Mouse (Mus musculus) lung, embryonic 14.5 days (tissue): Measurements from ENCODE around the gene Gpr3. TPM values are rescaled to one million over a fixed set of nuclear protein-coding genes. Genes with fewer than 3 reads are reported as not detected.

Source experiments
- ATAC-seq: fragments of 200-750 bp; cut with Nextera tagmentation; 2 replicates; pipeline ENCODE4 v1.8.0; 2017; ENCODE audit warnings: mild to moderate bottlenecking, moderate TSS enrichment, moderate library complexity; ENCODE audit not compliant: insufficient read depth
- DNase-seq: peaks from one replicate; pipeline ENCODE4 v3.0.0-alpha.2; 2015
- H3K27ac ChIP-seq: fragments of 300-500 bp; sonication (generic); 2 replicates; pipeline ENCODE4 v1.5.1; 2014; ENCODE audit warnings: low read depth, mild to moderate bottlenecking, moderate library complexity
- H3K27me3 ChIP-seq: fragments of 300-500 bp; sonication (generic); 2 replicates; pipeline ENCODE4 v1.6.1; 2014; ENCODE audit warnings: low read length, control low read depth; ENCODE audit not compliant: insufficient read depth
- H3K36me3 ChIP-seq: fragments of 300-500 bp; sonication (generic); 2 replicates; pipeline ENCODE4 v1.6.1; 2014; ENCODE audit warnings: control low read depth; ENCODE audit not compliant: insufficient read depth
- H3K4me1 ChIP-seq: fragments of 300-500 bp; sonication (generic); 2 replicates; pipeline ENCODE4 v1.6.1; 2014; ENCODE audit warnings: antibody characterized with exemption, control low read depth; ENCODE audit not compliant: insufficient read depth
- H3K4me2 ChIP-seq: fragments of 300-500 bp; sonication (generic); 2 replicates; pipeline ENCODE4 v1.6.1; 2014; ENCODE audit warnings: mild to moderate bottlenecking
- H3K4me3 ChIP-seq: fragments of 300-500 bp; sonication (generic); 2 replicates; pipeline ENCODE4 v1.5.1; 2014; ENCODE audit warnings: low read depth, low read length
- H3K9ac ChIP-seq: fragments of 300-500 bp; sonication (generic); 2 replicates; pipeline ENCODE4 v1.6.1; 2014
- H3K9me3 ChIP-seq: fragments of 300-500 bp; sonication (generic); 2 replicates; pipeline ENCODE4 v1.6.1; 2016; ENCODE audit warnings: low read depth, low read length, control low read depth
- CTCF ChIP-seq: IDR thresholded peaks from 2 replicates; pipeline ENCODE4 v1.5.1; 2016; ENCODE audit warnings: antibody characterized with exemption, low read depth
- WGBS: fragments of 180-500 bp; shearing (Covaris S2); extraction: QIAGEN DNeasy Blood & Tissue Kit; methylation state at CpG from one replicate; pipeline ENCODE4 v1.1.7; 2014; 5-methylcytosine and 5-hydroxymethylcytosine counted together
- polyA plus RNA-seq: library from polyadenylated mRNA; unstranded; fragments of >200 nt; fragmentation: Nextera tagmentation; extraction: Ambion mirVana; gene quantifications from 2 replicates; pipeline ENCODE4 v1.2.1, GENCODE M21; 2014

The Gpr3 gene
- polyA plus RNA-seq, 1 experiment from 2014 or later, result not detected

GRCm38 (mm10) chr4:133218745-133219144, 6.4 kb upstream of the Gpr3 start:
- DNase-seq, result no peak
- TF ChIP-seq CTCF, result no peak

GRCm38 (mm10) chr4:133217641-133218040, 5.3 kb upstream of the Gpr3 start:
- Histone ChIP-seq H3K9ac (no peak overlapping the region), H3K9me3 (no peaks in the 10 kb centered on the region), H3K4me3 (no peak overlapping the region), H3K4me1 (peaks cover 5% of the 10 kb centered on the region), H3K27ac (no peak overlapping the region), H3K4me2 (no peak overlapping the region), H3K27me3 (peaks cover 15% of the 10 kb centered on the region; the same call in 1 of the 2 replicates), H3K36me3 (no peaks in the 10 kb centered on the region)
- TF ChIP-seq CTCF, result peak; percentile 98
- DNase-seq, result peak; percentile 86
- WGBS, result 4% methylated on average over 5 of the region's 5 CpGs
- ATAC-seq, result no peak

More at GRCm38 (mm10) chr4:133218745-133219144, 6.4 kb upstream of the Gpr3 start:
- WGBS, result 85% methylated on average over 3 of the region's 3 CpGs
- Histone ChIP-seq H3K4me3 (no peak overlapping the region), H3K9me3 (no peaks in the 10 kb centered on the region), H3K9ac (no peak overlapping the region), H3K36me3 (no peaks in the 10 kb centered on the region), H3K27ac (no peak overlapping the region), H3K4me2 (no peak overlapping the region), H3K27me3 (peaks cover 4% of the 10 kb centered on the region; the same call in 1 of the 2 replicates), H3K4me1 (no peaks in the 10 kb centered on the region; the same call in 1 of the 2 replicates)
- no peak for ATAC-seq

- H3K4me2 ChIP-seq, result peak overlapping the region; percentile 100
- DNase-seq (no peak), ATAC-seq (0 out of 2 replicates have a peak, but pooled peaks have one; percentile 9)
- no peak overlapping the region for H3K27ac ChIP-seq
- no peaks in the 10 kb centered on the region for H3K9me3 ChIP-seq
- peaks cover 11% of the 10 kb centered on the region for H3K4me1 ChIP-seq
- peaks cover 28% of the 10 kb centered on the region; the same call in 1 of the 2 replicates for H3K27me3 ChIP-seq
- H3K9ac ChIP-seq, result no peak overlapping the region
- 17% methylated on average over 10 of the region's 10 CpGs for WGBS
- no peak for TF ChIP-seq CTCF
- no peaks in the 10 kb centered on the region for H3K36me3 ChIP-seq
- no peak overlapping the region for H3K4me3 ChIP-seq
Observed at GRCm38 (mm10) chr4:133213661-133214060, 1.3 kb upstream of the Gpr3 start.

DNA sequence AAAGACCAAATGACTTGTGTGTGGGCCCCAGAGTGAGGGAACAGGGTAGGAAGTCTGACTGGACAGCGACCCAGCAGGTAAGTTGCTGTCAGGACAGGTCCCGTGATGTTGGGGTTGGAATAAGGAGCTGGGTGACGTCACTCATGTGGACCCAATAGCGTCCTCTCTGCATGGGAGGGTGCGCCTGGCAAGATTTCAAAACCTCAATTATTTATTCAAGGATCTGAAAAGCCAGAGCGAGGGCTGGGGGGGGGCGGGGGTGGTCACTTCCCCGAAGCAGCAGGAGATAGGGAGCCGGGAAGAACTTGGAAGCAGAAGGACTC, 893 bp upstream of the Gpr3 start:
- Histone ChIP-seq H3K9me3 (no peaks in the 10 kb centered on the region), H3K27ac (no peak overlapping the region), H3K36me3 (no peaks in the 10 kb centered on the region), H3K4me3 (peak overlapping the region; percentile 65), H3K27me3 (peaks cover 28% of the 10 kb centered on the region; the same call in 1 of the 2 replicates), H3K4me2 (peak overlapping the region; percentile 100), H3K9ac (no peak overlapping the region), H3K4me1 (peaks cover 11% of the 10 kb centered on the region)
- peak; percentile 67 for DNase-seq
- TF ChIP-seq CTCF, result no peak
- ATAC-seq, result peak; percentile 10; the same call in 1 of the 2 replicates
- 2% methylated on average over 9 of the region's 9 CpGs for WGBS

DNA sequence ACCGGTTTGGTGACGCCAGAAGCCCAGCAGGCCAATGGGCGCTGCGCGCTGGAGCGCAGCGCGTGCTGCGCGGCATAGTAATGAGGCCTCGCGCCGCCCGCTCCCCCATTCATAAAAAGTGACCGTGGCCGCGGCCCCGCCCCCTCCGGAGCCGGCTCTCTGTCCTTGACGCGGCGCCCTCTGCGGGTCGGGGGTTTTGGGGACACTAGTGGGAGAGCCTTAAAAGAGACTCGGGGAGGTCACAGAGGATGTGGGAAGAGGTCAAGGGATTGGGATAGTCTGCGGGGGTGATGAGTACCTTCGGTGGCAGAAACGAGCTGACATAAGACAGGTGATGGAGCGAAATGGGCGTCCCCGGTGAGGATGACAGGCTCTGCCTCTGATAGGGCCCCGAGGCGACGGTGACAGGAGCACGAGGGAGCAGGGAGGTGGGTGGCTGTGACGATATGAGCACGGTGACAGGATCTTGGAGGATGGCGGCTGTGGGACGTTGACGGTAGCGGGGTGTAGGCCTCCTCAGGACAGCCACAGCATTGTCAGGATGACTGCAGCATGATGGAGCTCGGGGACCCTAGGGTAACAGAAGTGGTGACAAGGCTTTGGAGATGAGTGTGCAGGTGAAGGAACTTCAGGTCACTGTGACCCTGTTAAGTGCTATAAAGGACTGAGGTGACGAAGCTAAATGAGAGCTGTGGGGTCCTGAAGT, 379 bp upstream of the Gpr3 start:
- peak; percentile 88 for DNase-seq
- H3K27me3 ChIP-seq, result peaks cover 28% of the 10 kb centered on the region; the same call in 1 of the 2 replicates
- no peaks in the 10 kb centered on the region for H3K36me3 ChIP-seq
- TF ChIP-seq CTCF, result peak; percentile 29; the same call in 1 of the 2 replicates
- peak; percentile 85 for ATAC-seq
- H3K9ac ChIP-seq, result peak overlapping the region; percentile 55; the same call in 1 of the 2 replicates
- WGBS, result under 1% methylated on average over 44 of the region's 44 CpGs
- peak overlapping the region; percentile 65 for H3K4me3 ChIP-seq
- H3K4me1 ChIP-seq, result peaks cover 11% of the 10 kb centered on the region
- H3K4me2 ChIP-seq, result peak overlapping the region; percentile 100
- H3K9me3 ChIP-seq, result no peaks in the 10 kb centered on the region
- H3K27ac ChIP-seq, result no peak overlapping the region

- 89% methylated on average over 19 of the region's 19 CpGs for WGBS
- no peak for ATAC-seq
- no peak overlapping the region for H3K4me3 ChIP-seq
Observed at GRCm38 (mm10) chr4:133210788-133211390, 1.4 kb downstream of the Gpr3 start.

More at GRCm38 (mm10) chr4:133210788-133211390, 1.4 kb downstream of the Gpr3 start:
- Histone ChIP-seq H3K4me1 (peaks cover 11% of the 10 kb centered on the region), H3K9ac (no peak overlapping the region), H3K27me3 (peaks cover 28% of the 10 kb centered on the region; the same call in 1 of the 2 replicates), H3K36me3 (no peaks in the 10 kb centered on the region), H3K9me3 (no peaks in the 10 kb centered on the region), H3K27ac (no peak overlapping the region), H3K4me2 (no peak overlapping the region)
- no peak for DNase-seq
- no peak for TF ChIP-seq CTCF
